Mouse (Mus musculus) forebrain, embryonic 11.5 days (tissue): ENCODE measurements around the gene Rnf40. TPM values are rescaled to one million over a fixed set of nuclear protein-coding genes. Genes with fewer than 3 reads are reported as not detected.

ENCODE experiments used
- ATAC-seq: fragments of 200-750 bp; cut with Nextera tagmentation; replicated peaks from 2 replicates; pipeline ENCODE4 v1.8.0; 2017; ENCODE audit warnings: moderate TSS enrichment; ENCODE audit not compliant: low FRiP score
- DNase-seq: peaks from one replicate; pipeline ENCODE4 v3.0.0-alpha.2; 2017; ENCODE audit warnings: low spot score
- H3K27ac ChIP-seq: fragments of 300-500 bp; sonication (generic); 2 replicates; pipeline ENCODE4 v1.5.1; 2014; ENCODE audit warnings: low read depth, low read length
- H3K27me3 ChIP-seq: fragments of 300-500 bp; sonication (generic); 2 replicates; pipeline ENCODE4 v1.6.1; 2014; ENCODE audit warnings: mild to moderate bottlenecking, low read length, mixed read lengths; ENCODE audit not compliant: control insufficient read depth, insufficient read depth
- H3K36me3 ChIP-seq: fragments of 300-500 bp; sonication (generic); 2 replicates; pipeline ENCODE4 v1.6.1; 2014; ENCODE audit warnings: mild to moderate bottlenecking, low read length, moderate library complexity, mixed read lengths; ENCODE audit not compliant: control insufficient read depth, insufficient read depth
- H3K4me1 ChIP-seq: fragments of 300-500 bp; sonication (generic); replicated peaks from 2 replicates; pipeline ENCODE4 v1.6.1; 2014; ENCODE audit warnings: low read length, mixed read lengths; ENCODE audit not compliant: control insufficient read depth, insufficient read depth
- H3K4me2 ChIP-seq: fragments of 300-500 bp; sonication (generic); 2 replicates; pipeline ENCODE4 v1.6.1; 2014; ENCODE audit warnings: low read depth, mild to moderate bottlenecking, low read length, moderate library complexity, mixed read lengths; ENCODE audit not compliant: severe bottlenecking
- H3K4me3 ChIP-seq: fragments of 300-500 bp; sonication (generic); 2 replicates; pipeline ENCODE4 v1.5.1; 2014; ENCODE audit warnings: low read depth, low read length
- H3K9ac ChIP-seq: fragments of 300-500 bp; sonication (generic); 2 replicates; pipeline ENCODE4 v1.6.1; 2014; ENCODE audit warnings: low read length
- H3K9me3 ChIP-seq: fragments of 300-500 bp; sonication (generic); 2 replicates; pipeline ENCODE4 v1.6.1; 2016; ENCODE audit warnings: low read length, mixed read lengths; ENCODE audit not compliant: control insufficient read depth
- WGBS: fragments of 180-500 bp; shearing (Covaris S2); extraction: QIAGEN DNeasy Blood & Tissue Kit; methylation state at CpG from one replicate; pipeline ENCODE4 v1.1.7; 2014; 5-methylcytosine and 5-hydroxymethylcytosine counted together
- polyA plus RNA-seq: library from polyadenylated mRNA; unstranded; fragments of >200 nt; fragmentation: Nextera tagmentation; extraction: Ambion mirVana; gene quantifications from 2 replicates; pipeline ENCODE4 v1.2.1, GENCODE M21; 2014

The Rnf40 gene
- polyA plus RNA-seq, 1 experiment from 2014 or later, result 66.3 TPM

DNA sequence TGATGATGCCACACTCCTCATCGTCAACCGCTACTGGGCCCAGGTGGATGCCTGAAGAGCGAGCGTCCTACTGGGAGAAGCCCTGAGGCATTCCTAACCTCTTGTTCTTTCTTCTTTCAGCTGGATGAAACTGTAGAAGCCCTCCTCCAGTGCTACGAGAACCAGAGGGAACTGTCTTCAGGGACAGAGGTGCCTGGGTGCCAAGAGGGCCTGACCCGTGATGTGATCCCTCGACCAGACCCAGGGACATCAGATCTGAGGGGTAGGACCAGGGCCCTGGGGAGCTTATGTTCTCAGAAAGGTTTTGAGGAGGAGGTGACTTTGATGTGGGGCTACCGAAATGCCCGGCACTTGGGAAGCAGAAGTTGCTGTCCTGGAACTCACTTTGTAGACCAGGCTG lies 1.1 kb downstream of the Rnf40 start:
- Histone ChIP-seq H3K9ac (no peak overlapping the region; the same call in 1 of the 2 replicates), H3K36me3 (peaks cover 7% of the 10 kb centered on the region; the same call in 1 of the 2 replicates), H3K4me1 (peaks cover 8% of the 10 kb centered on the region), H3K4me2 (no peak overlapping the region; the same call in 1 of the 2 replicates), H3K4me3 (peak overlapping the region; percentile 89; the same call in 1 of the 2 replicates), H3K9me3 (no peaks in the 10 kb centered on the region), H3K27ac (no peak overlapping the region), H3K27me3 (no peaks in the 10 kb centered on the region)
- WGBS, result 87% methylated on average over 9 of the region's 9 CpGs
- ATAC-seq (no peak), DNase-seq (no peak)

GRCm38 (mm10) chr7:127591108-127591507 lies 2.5 kb downstream of the Rnf40 start:
- ATAC-seq (no peak), DNase-seq (no peak)
- Histone ChIP-seq H3K4me2 (no peak overlapping the region), H3K27ac (no peak overlapping the region), H3K27me3 (no peaks in the 10 kb centered on the region), H3K4me1 (peaks cover 8% of the 10 kb centered on the region), H3K9ac (no peak overlapping the region), H3K36me3 (peaks cover 11% of the 10 kb centered on the region; the same call in 1 of the 2 replicates), H3K9me3 (no peaks in the 10 kb centered on the region), H3K4me3 (no peak overlapping the region)
- 95% methylated on average over 10 of the region's 10 CpGs for WGBS

GRCm38 (mm10) chr7:127592575-127592974 lies 4.0 kb downstream of the Rnf40 start:
- Histone ChIP-seq H3K9ac (no peak overlapping the region), H3K27me3 (no peaks in the 10 kb centered on the region), H3K4me3 (no peak overlapping the region), H3K4me2 (no peak overlapping the region), H3K27ac (no peak overlapping the region), H3K4me1 (peaks cover 3% of the 10 kb centered on the region), H3K36me3 (peaks cover 21% of the 10 kb centered on the region), H3K9me3 (no peaks in the 10 kb centered on the region)
- WGBS, result 92% methylated on average over 14 of the region's 14 CpGs
- DNase-seq, result no peak
- no peak for ATAC-seq

DNA sequence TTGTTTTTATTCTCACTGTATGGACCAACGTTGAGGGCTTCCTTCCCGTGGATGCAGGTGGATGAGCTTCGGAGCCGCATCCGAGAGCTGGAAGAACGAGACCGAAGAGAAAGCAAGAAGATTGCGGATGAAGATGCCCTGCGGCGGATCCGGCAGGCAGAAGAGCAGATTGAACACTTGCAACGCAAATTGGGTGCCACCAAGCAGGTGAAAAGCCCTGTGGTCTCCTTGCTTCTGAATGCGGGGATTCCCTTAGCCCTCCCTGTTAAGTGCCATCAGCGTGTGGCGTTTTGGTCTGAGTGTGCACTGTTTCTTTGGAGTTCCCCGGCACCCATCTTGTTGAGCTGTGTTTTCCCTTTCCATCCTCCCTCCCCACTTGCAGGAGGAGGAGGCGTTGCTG lies 8.2 kb downstream of the Rnf40 start:
- Histone ChIP-seq H3K4me2 (no peak overlapping the region), H3K4me1 (no peaks in the 10 kb centered on the region), H3K9me3 (no peaks in the 10 kb centered on the region), H3K4me3 (no peak overlapping the region), H3K27me3 (no peaks in the 10 kb centered on the region), H3K36me3 (peaks cover 36% of the 10 kb centered on the region), H3K27ac (no peak overlapping the region), H3K9ac (no peak overlapping the region)
- ATAC-seq (no peak), DNase-seq (no peak)
- 95% methylated on average over 17 of the region's 17 CpGs for WGBS

- DNase-seq (no peak), ATAC-seq (no peak)
- WGBS, result 96% methylated on average over 7 of the region's 7 CpGs
- H3K9ac ChIP-seq, result no peak overlapping the region
- no peaks in the 10 kb centered on the region for H3K27me3 ChIP-seq
- no peak overlapping the region for H3K27ac ChIP-seq
- H3K36me3 ChIP-seq, result peaks cover 31% of the 10 kb centered on the region
- H3K4me1 ChIP-seq, result no peaks in the 10 kb centered on the region
- H3K4me2 ChIP-seq, result no peak overlapping the region
- no peaks in the 10 kb centered on the region for H3K9me3 ChIP-seq
- no peak overlapping the region for H3K4me3 ChIP-seq
Observed at GRCm38 (mm10) chr7:127600612-127601011, 12.0 kb downstream of the Rnf40 start.

- H3K27me3 ChIP-seq, result no peaks in the 10 kb centered on the region
- H3K36me3 ChIP-seq, result peaks cover 25% of the 10 kb centered on the region
- no peaks in the 10 kb centered on the region for H3K4me1 ChIP-seq
- DNase-seq, result no peak
- no peak overlapping the region for H3K9ac ChIP-seq
- WGBS, result 88% methylated on average over 4 of the region's 4 CpGs
- no peak for ATAC-seq
- no peak overlapping the region for H3K4me3 ChIP-seq
- H3K27ac ChIP-seq, result no peak overlapping the region
- H3K9me3 ChIP-seq, result no peaks in the 10 kb centered on the region
- no peak overlapping the region for H3K4me2 ChIP-seq
Observed at GRCm38 (mm10) chr7:127601735-127602134, 13.2 kb downstream of the Rnf40 start.

- H3K9me3 ChIP-seq, result no peaks in the 10 kb centered on the region
- no peaks in the 10 kb centered on the region for H3K27me3 ChIP-seq
- peaks cover 18% of the 10 kb centered on the region; the same call in 1 of the 2 replicates for H3K36me3 ChIP-seq
- no peak overlapping the region for H3K9ac ChIP-seq
- 95% methylated on average over 2 of the region's 2 CpGs for WGBS
- H3K4me2 ChIP-seq, result no peak overlapping the region
- no peaks in the 10 kb centered on the region for H3K4me1 ChIP-seq
- no peak for ATAC-seq
- H3K27ac ChIP-seq, result no peak overlapping the region
- no peak overlapping the region for H3K4me3 ChIP-seq
- DNase-seq, result no peak
Observed at GRCm38 (mm10) chr7:127602903-127603302, 14.3 kb downstream of the Rnf40 start.

DNA sequence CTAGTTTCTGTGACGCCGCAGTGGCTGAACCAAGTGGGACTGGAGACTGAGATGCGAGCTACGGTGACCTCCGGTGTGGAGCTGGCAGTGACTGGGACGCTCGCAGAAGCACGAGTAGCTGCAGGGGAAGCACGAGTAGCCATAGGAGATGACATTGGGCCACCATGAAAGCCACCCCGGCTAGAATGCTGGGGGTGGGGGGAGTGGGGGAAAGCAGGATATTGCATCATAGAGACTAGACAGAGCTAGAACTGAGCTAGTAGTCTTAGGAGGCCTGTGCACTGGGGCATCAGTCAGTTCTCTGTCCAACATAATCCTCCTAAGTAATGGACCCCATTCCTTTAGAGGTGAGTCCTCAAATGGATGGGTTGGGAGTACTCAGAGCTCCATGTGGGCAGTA lies 15.7 kb downstream of the Rnf40 start:
- Histone ChIP-seq H3K9ac (no peak overlapping the region), H3K4me1 (no peaks in the 10 kb centered on the region), H3K27me3 (no peaks in the 10 kb centered on the region), H3K27ac (no peak overlapping the region), H3K9me3 (no peaks in the 10 kb centered on the region), H3K4me3 (no peak overlapping the region), H3K4me2 (no peak overlapping the region), H3K36me3 (peaks cover 18% of the 10 kb centered on the region; the same call in 1 of the 2 replicates)
- ATAC-seq, result no peak
- 89% methylated on average over 10 of the region's 10 CpGs for WGBS
- DNase-seq, result no peak

DNA sequence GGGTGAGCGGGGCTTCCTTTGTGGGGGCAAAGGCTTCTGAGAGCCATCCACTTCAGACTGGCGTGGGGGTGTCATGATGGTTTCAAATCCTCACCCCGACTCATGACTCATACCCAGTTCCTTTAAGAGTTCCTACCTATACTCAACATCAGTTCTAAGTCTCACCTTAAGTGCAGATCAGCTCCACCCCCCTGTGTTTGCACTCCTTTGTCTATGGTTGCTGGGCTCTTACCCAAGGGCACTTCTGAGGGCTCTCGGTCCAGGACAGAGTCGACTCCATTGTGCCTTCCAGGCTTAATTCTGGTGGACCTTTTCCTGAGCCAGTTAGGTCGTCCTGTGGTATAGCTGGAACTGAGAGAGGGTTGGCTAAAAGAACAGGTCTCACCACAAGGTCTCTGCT lies 18.6 kb downstream of the Rnf40 start:
- no peaks in the 10 kb centered on the region for H3K9me3 ChIP-seq
- H3K36me3 ChIP-seq, result peaks cover 30% of the 10 kb centered on the region
- no peak overlapping the region for H3K4me2 ChIP-seq
- ATAC-seq, result no peak
- no peak overlapping the region for H3K27ac ChIP-seq
- H3K4me1 ChIP-seq, result no peaks in the 10 kb centered on the region
- H3K27me3 ChIP-seq, result no peaks in the 10 kb centered on the region
- H3K9ac ChIP-seq, result no peak overlapping the region
- no peak for DNase-seq
- no peak overlapping the region for H3K4me3 ChIP-seq
- WGBS, result 82% methylated on average over 6 of the region's 6 CpGs
